Mouse (Mus musculus): ENCODE data around the gene Tnfsf11. TPM values are rescaled to one million over a fixed set of nuclear protein-coding genes. Genes with fewer than 3 reads are reported as not detected.

The Tnfsf11 gene
- polyA plus RNA-seq (2014; fragmentation: Illumina TruSeq; extraction: RNeasy Lipid Tissue Mini Kit (QIAGEN cat#74804); ENCODE audit: low read depth, low replicate concordance): 2.2 TPM

GRCm38 (mm10) chr14:78307286-78308237 is at the start of gene Tnfsf11:
Tnfsf11 (minus strand) TSS chr14:78308043.

Other genes starting within 250 kb of the Tnfsf11 start
- gene Fam216b, start 219.0 kb downstream of the Tnfsf11 start, polyA plus RNA-seq (2014; fragmentation: Illumina TruSeq; extraction: RNeasy Lipid Tissue Mini Kit (QIAGEN cat#74804); ENCODE audit: low read depth, low replicate concordance): not detected
- 61.4 TPM for gene Akap11, start 228.8 kb upstream of the Tnfsf11 start, polyA plus RNA-seq (2014; fragmentation: Illumina TruSeq; extraction: RNeasy Lipid Tissue Mini Kit (QIAGEN cat#74804); ENCODE audit: low read depth, low replicate concordance)